Mouse (Mus musculus) olfactory bulb, adult 2 months (tissue): ENCODE results near the gene Tie1.

Experiments
- CTCF ChIP-seq: fragments of 200-500 bp; IDR thresholded peaks from 2 replicates; pipeline ENCODE4 v1.5.1; 2012; ENCODE audit warnings: low read depth, mild to moderate bottlenecking, low read length, moderate library complexity; ENCODE audit not compliant: insufficient read depth
- POLR2A ChIP-seq: fragments of 200-500 bp; IDR thresholded peaks from 2 replicates; pipeline ENCODE4 v1.6.1; 2012; ENCODE audit warnings: mild to moderate bottlenecking, low read depth, low read length, moderate library complexity; ENCODE audit not compliant: insufficient read depth

DNA sequence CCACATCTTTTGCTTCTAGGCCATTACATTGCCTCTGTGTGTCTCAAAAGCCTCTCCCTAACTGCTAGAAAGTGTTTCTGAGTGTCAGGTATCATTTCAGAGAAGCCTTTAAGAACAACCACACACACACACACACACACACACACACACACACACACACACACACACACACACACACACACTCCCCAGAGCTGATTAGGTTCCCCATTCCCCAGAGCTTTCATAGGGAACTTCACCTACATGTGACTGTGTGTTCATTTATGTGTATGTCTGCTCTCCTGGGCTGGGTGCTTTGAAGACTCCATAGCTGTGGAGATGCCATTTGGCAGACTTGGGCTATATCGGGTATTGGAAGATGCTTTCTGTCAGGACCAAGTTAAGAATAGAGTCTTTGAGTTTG lies 64.5 kb downstream of the Tie1 start:
- TF ChIP-seq CTCF, result no peak
- no peak for TF ChIP-seq POLR2A
